Mouse (Mus musculus) MEL (cell line): Measurements from ENCODE around the gene Gchfr.

ENCODE experiments used
- CTCF ChIP-seq, 3 experiments: IDR thresholded peaks in 2 of 3; conservative IDR thresholded peaks in 1 of 3; 2 replicates each; pipeline ENCODE4 v1.5.1; 2011 to 2012; ENCODE audit warnings: low read length in 3 of 3, low read depth in 2 of 3, mild to moderate bottlenecking in 2 of 3, improper control_type of control experiment in 1 of 3, inconsistent platforms in 1 of 3, mixed read lengths in 1 of 3, moderate library complexity in 1 of 3; ENCODE audit not compliant: control insufficient read depth in 1 of 3, insufficient read depth in 1 of 3, poor library complexity in 1 of 3, severe bottlenecking in 1 of 3
- ETS1 ChIP-seq: IDR thresholded peaks from 2 replicates; pipeline ENCODE4 v1.6.1; 2012; ENCODE audit warnings: low read depth, mild to moderate bottlenecking, inconsistent platforms, low read length, improper control_type of control experiment, moderate library complexity
- NELFE ChIP-seq: IDR thresholded peaks from 2 replicates; pipeline ENCODE4 v1.6.1; 2011; ENCODE audit warnings: low read depth, low read length, improper control_type of control experiment

DNA sequence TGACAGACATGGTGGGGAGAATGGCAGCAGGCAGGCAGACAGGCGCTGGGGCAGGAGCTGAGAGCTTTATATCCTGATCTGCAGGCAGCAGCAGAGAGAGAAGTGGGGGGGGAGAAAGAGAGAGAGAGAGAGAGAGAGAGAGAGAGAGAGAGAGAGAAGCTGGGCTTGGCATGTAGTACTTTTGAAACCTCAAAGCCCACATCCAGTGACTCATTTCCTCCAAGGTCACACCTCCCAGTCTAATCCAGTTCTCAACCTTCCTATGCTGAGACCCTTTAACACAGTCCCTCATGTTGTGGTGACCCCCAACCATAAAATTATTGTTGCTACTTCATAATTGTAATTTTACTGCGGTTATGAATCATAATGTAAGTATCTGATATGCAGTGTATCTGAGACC is 2.7 kb downstream of the Gchfr start:
- TF ChIP-seq ETS1 (no peak), CTCF (IDR thresholded peaks at IDR 0.05 in 2 of 3, conservative IDR thresholded peaks at IDR 0.05 in 1 of 3; ENCODE audit: control insufficient read depth in 1 of 3, insufficient read depth in 1 of 3, low read depth in 2 of 3, low read length in 3 of 3, poor library complexity in 1 of 3, severe bottlenecking in 1 of 3) (no peak), NELFE (no peak)
